Mouse (Mus musculus) limb, embryonic 12.5 days (tissue): ENCODE measurements around the gene Ankrd22. TPM values are rescaled to one million over a fixed set of nuclear protein-coding genes. Genes with fewer than 3 reads are reported as not detected.

Source experiments
- ATAC-seq: fragments of 200-750 bp; cut with Nextera tagmentation; 2 replicates; pipeline ENCODE4 v1.8.0; 2017; ENCODE audit warnings: low read depth, moderate TSS enrichment; ENCODE audit not compliant: insufficient number of reproducible peaks, insufficient read depth, low FRiP score, low TSS enrichment
- H3K27ac ChIP-seq: fragments of 300-500 bp; sonication (generic); 2 replicates; pipeline ENCODE4 v1.5.1; 2016; ENCODE audit warnings: mild to moderate bottlenecking, moderate library complexity
- H3K27me3 ChIP-seq: fragments of 300-500 bp; sonication (generic); 2 replicates; pipeline ENCODE4 v1.6.1; 2016; ENCODE audit warnings: mild to moderate bottlenecking, moderate library complexity
- H3K36me3 ChIP-seq: fragments of 300-500 bp; sonication (generic); 2 replicates; pipeline ENCODE4 v1.6.1; 2016; ENCODE audit warnings: mild to moderate bottlenecking, moderate library complexity
- H3K4me1 ChIP-seq: fragments of 300-500 bp; sonication (generic); replicated peaks from 2 replicates; pipeline ENCODE4 v1.6.1; 2016
- H3K4me2 ChIP-seq: fragments of 300-500 bp; sonication (generic); 2 replicates; pipeline ENCODE4 v1.6.1; 2016; ENCODE audit warnings: mild to moderate bottlenecking, moderate library complexity
- H3K4me3 ChIP-seq: fragments of 300-500 bp; sonication (generic); replicated peaks from 2 replicates; pipeline ENCODE4 v1.5.1; 2016; ENCODE audit warnings: mild to moderate bottlenecking
- H3K9ac ChIP-seq: fragments of 300-500 bp; sonication (generic); replicated peaks from 2 replicates; pipeline ENCODE4 v1.6.1; 2016; ENCODE audit warnings: mild to moderate bottlenecking, moderate library complexity
- H3K9me3 ChIP-seq: fragments of 300-500 bp; sonication (generic); 2 replicates; pipeline ENCODE4 v1.6.1; 2016; ENCODE audit warnings: mild to moderate bottlenecking, moderate library complexity
- WGBS: fragments of 180-500 bp; shearing (Covaris S2); methylation state at CpG from one replicate; pipeline ENCODE4 v1.1.7; 2016; 5-methylcytosine and 5-hydroxymethylcytosine counted together
- polyA plus RNA-seq: library from polyadenylated mRNA; unstranded; fragments of >200 nt; fragmentation: Nextera tagmentation; extraction: Ambion mirVana; gene quantifications from 2 replicates; pipeline ENCODE4 v1.2.1, GENCODE M21; 2016

The Ankrd22 gene
- polyA plus RNA-seq, 1 experiment from 2014 or later: 0.26 TPM

DNA sequence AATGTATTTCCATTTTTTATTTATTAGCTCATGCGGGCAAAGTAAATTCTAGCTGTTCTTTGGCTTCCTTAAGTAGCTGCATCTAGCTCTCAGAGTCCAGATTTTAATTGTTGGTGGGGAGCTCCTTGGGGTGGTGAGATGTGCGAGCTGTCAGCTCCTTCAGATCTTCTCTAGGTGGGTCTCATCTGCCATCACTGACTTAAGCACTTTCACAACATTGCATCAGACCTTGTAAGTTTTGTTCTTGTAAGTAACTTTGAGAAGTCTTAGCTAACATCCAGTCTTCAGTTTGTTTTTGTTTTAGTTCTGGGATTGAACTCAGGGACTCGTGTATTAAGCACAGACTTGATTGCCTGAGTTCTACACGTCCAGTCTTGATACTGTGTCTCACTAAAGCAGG lies 33.0 kb upstream of the Ankrd22 start:
- H3K9ac ChIP-seq: no peak overlapping the region
- H3K9me3 ChIP-seq: no peaks in the 10 kb centered on the region
- H3K4me3 ChIP-seq: no peak overlapping the region
- WGBS: 72% methylated on average over 4 of the region's 4 CpGs
- no peak overlapping the region for H3K27ac ChIP-seq
- H3K27me3 ChIP-seq: no peaks in the 10 kb centered on the region
- ATAC-seq: no peak
- H3K36me3 ChIP-seq: no peaks in the 10 kb centered on the region
- H3K4me2 ChIP-seq: no peak overlapping the region
- H3K4me1 ChIP-seq: peaks cover 19% of the 10 kb centered on the region

DNA sequence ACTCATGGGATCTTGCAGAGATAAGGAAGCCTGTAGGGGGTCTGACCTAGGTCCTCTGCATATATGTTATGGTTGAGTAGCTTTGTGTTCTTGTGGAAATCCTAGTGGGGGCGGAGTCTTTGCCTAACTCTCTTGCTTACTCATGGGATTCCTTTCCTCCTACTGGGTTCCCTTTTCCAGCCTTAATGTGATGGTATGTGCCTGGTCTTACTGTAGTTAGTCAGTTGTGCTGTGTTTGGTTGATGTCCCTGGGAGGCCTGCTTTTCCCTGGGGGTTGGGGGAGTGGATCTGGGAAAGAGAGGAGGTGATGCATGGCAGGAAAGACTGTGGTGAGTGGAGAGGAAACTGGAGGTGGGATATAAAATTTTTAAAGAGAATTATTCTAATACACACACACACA lies 32.2 kb upstream of the Ankrd22 start:
- H3K27ac ChIP-seq: no peak overlapping the region
- H3K4me3 ChIP-seq: no peak overlapping the region
- no peaks in the 10 kb centered on the region for H3K27me3 ChIP-seq
- H3K9me3 ChIP-seq: no peaks in the 10 kb centered on the region
- H3K4me2 ChIP-seq: no peak overlapping the region
- no peak for ATAC-seq
- 93% methylated on average over 1 of the region's 1 CpGs for WGBS
- no peak overlapping the region for H3K9ac ChIP-seq
- peaks cover 26% of the 10 kb centered on the region for H3K4me1 ChIP-seq
- H3K36me3 ChIP-seq: no peaks in the 10 kb centered on the region

DNA sequence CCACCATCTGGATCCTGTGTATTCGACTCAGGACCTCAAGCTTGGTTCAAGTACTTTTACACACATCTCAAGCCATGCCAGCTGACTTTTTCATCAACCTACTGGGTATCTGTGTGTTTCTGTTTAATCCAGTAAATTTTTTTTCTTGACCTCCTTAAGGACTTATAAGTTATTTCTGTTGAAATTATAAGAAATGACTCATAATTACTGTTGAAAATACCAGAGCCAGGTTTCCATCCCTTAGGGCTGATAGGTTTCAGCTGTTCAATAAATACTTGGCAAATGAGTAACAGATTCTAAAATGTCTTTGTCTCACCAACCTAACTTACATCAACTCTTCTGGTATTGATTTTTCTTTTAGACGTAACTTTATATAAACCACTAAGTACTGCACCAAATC lies 29.2 kb upstream of the Ankrd22 start:
- Histone ChIP-seq H3K36me3 (no peaks in the 10 kb centered on the region), H3K9me3 (no peaks in the 10 kb centered on the region), H3K4me2 (peak overlapping the region; percentile 93; the same call in 1 of the 2 replicates), H3K27ac (0 out of 2 replicates have a peak overlapping the region, but pooled peaks have one; percentile 4), H3K4me3 (no peak overlapping the region), H3K9ac (no peak overlapping the region), H3K4me1 (peaks cover 32% of the 10 kb centered on the region), H3K27me3 (peaks cover 10% of the 10 kb centered on the region; the same call in 1 of the 2 replicates)
- ATAC-seq: no peak; the same call in 1 of the 2 replicates
- WGBS: 5% methylated on average over 2 of the region's 2 CpGs

DNA sequence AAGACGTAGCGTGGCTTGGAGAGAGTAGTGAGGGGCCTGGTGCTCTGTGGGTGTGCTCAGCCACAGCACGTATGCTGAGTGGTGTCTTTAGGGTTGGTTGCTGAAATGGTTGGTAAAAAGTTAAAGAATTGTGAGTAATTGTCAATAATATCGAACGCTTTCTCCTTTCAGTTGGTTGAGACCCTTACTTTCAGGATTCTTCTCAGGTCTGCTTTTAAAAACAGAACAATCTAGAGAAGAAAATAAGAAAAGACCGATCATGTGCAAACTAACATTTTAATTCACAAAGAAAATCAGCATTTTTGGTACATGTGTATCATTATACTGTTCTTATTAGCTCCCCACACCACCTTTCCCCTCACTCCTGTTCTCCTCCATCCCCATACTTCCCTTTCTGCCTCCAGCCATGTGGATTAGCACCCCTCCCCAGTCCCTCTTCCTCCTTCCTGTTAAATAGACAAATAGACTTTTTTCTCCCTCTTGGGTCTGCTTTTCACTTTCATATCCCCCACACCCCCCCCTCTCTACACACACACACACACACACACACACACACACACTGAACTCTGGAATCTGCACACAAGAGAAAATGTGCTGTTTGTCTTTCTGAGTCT lies 28.4 kb upstream of the Ankrd22 start:
- peaks cover 10% of the 10 kb centered on the region; the same call in 1 of the 2 replicates for H3K27me3 ChIP-seq
- peak overlapping the region; percentile 93 for H3K4me2 ChIP-seq
- no peak overlapping the region for H3K9ac ChIP-seq
- no peaks in the 10 kb centered on the region for H3K36me3 ChIP-seq
- WGBS: 72% methylated on average over 6 of the region's 6 CpGs
- no peak overlapping the region for H3K27ac ChIP-seq
- H3K4me1 ChIP-seq: peaks cover 29% of the 10 kb centered on the region
- no peak for ATAC-seq
- no peaks in the 10 kb centered on the region for H3K9me3 ChIP-seq
- H3K4me3 ChIP-seq: peak overlapping the region; percentile 75

DNA sequence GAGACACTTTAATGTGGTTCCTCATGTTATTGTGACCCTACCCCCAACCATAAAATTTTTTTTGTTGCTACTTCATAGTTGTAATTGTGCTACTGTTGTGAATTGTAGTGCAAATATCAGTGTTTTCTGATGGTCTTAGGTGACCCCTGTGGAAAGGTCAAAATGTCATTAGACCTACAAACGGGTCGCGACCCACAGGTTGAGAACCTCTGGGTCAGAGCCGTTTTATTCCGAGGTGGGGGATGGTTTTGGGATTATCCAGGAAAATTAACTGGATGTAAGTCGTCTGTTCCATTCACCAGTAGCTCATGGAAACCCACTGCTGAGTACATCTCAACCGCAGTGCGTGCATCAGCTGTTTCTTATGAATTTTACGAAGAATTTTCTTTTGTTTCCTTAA lies 27.8 kb upstream of the Ankrd22 start:
- Histone ChIP-seq H3K27ac (no peak overlapping the region), H3K27me3 (peaks cover 10% of the 10 kb centered on the region; the same call in 1 of the 2 replicates), H3K4me2 (peak overlapping the region; percentile 93), H3K36me3 (no peaks in the 10 kb centered on the region), H3K4me1 (peaks cover 29% of the 10 kb centered on the region), H3K9me3 (no peaks in the 10 kb centered on the region), H3K9ac (no peak overlapping the region), H3K4me3 (peak overlapping the region; percentile 75)
- WGBS: 35% methylated on average over 9 of the region's 9 CpGs
- ATAC-seq: no peak

DNA sequence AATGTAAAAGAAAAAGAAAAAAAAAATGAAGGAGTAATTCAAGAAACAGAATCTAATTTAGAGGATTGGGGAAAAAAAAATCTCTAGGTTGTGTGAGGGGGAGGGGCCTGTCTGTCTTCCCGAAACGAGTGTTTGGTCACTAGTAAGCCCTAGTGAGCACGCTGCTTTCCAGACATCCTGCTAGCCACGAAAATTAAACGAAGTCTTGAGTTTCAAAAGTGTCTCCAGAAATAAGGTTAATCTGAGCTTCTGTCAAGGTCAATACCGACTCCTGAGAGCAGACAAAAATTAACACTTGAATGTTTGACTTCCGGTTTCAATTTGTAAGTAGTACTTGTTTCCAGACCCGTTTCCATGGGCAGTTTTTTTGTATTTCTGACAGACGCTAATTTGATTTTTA lies 27.3 kb upstream of the Ankrd22 start:
- no peaks in the 10 kb centered on the region for H3K9me3 ChIP-seq
- H3K27ac ChIP-seq: no peak overlapping the region
- H3K4me3 ChIP-seq: peak overlapping the region; percentile 75
- peaks cover 27% of the 10 kb centered on the region for H3K4me1 ChIP-seq
- peak overlapping the region; percentile 93 for H3K4me2 ChIP-seq
- H3K36me3 ChIP-seq: no peaks in the 10 kb centered on the region
- no peak for ATAC-seq
- WGBS: 3% methylated on average over 9 of the region's 9 CpGs
- H3K27me3 ChIP-seq: peaks cover 10% of the 10 kb centered on the region; the same call in 1 of the 2 replicates
- H3K9ac ChIP-seq: no peak overlapping the region

DNA sequence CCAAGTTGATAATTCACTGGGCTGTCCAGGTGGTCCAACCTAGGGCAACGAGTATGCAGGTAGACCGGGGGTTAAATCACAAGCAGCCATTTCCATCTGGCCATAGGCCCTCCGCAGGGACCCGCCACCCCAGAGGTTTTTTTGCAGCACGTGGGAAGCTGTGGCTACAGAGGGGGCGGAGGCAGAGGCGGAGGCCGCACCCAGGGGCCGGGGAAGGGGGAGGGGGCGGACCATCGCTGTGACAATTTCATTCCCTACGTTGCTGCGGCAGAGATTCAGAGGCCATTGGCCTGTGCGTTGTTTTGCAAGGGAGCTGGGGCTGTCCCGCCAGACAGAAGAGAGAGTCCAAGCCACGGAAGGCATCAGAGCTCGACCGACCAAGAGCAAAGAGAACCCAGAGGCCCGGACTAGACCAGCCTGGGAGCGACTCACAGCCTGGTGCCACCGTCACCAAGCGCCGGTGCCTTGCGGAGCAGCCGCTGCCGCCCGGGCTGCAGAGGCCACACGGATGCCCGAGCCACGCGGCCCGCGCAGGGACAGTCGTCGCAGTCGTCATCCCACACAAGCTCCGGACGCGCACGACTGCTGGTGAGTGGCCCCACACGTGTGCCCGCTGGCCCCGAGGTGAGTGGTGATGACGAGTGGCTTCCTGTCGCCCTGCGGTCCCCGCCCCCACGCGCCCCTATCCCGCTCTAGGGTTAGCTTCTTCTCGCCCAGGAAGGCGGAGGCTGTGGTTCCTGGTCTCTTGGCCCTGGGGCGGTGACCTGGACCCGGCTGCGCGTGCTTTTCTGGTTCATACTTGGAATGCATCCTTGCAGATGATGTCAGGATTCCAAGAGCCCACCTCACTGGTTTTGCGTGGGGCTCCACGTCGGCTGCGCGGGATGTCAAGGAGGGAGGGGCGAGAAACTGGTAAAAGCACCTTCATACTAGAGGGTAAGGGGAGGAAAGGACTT lies 26.4 kb upstream of the Ankrd22 start, which contains the start of gene Stambpl1:
Gene Stambpl1, plus strand, starts transcription at position 222 of the 956 bp plus-strand sequence.
- no peaks in the 10 kb centered on the region for H3K9me3 ChIP-seq
- peaks cover 10% of the 10 kb centered on the region; the same call in 1 of the 2 replicates for H3K27me3 ChIP-seq
- WGBS: under 1% methylated on average over 62 of the region's 62 CpGs
- peak within 1 kb of the TSS; percentile 59; the same call in 1 of the 2 replicates for H3K27ac ChIP-seq
- no peaks in the 10 kb centered on the region for H3K36me3 ChIP-seq
- peak within 1 kb of the TSS; percentile 75 for H3K4me3 ChIP-seq
- peak; percentile 69 for ATAC-seq
- peaks cover 24% of the 10 kb centered on the region for H3K4me1 ChIP-seq
- H3K9ac ChIP-seq: peak within 1 kb of the TSS; percentile 69
- H3K4me2 ChIP-seq: peak within 1 kb of the TSS; percentile 93

DNA sequence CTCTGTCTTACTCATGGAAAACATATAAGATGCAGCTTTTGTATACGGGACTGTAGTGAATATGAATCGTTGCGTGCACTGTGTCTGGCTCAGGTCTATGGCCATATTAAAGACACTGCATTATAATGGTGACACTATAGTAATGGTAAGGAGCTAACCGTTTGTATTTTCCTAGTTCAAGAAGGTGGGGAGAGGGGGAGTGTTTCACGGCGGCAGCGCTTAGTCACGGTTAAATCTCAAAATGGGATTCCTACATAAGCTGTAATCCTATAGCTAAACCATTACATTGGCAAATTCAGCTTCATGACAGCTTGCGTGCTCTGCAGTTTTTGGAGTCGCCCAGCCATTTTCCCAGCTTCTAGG lies 25.8 kb upstream of the Ankrd22 start:
- Histone ChIP-seq H3K4me2 (peak overlapping the region; percentile 93), H3K4me3 (peak overlapping the region; percentile 75), H3K27me3 (peaks cover 10% of the 10 kb centered on the region; the same call in 1 of the 2 replicates), H3K27ac (no peak overlapping the region), H3K4me1 (peaks cover 24% of the 10 kb centered on the region), H3K9ac (peak overlapping the region; percentile 69; the same call in 1 of the 2 replicates), H3K36me3 (no peaks in the 10 kb centered on the region), H3K9me3 (no peaks in the 10 kb centered on the region)
- WGBS: 23% methylated on average over 10 of the region's 10 CpGs
- ATAC-seq: no peak

DNA sequence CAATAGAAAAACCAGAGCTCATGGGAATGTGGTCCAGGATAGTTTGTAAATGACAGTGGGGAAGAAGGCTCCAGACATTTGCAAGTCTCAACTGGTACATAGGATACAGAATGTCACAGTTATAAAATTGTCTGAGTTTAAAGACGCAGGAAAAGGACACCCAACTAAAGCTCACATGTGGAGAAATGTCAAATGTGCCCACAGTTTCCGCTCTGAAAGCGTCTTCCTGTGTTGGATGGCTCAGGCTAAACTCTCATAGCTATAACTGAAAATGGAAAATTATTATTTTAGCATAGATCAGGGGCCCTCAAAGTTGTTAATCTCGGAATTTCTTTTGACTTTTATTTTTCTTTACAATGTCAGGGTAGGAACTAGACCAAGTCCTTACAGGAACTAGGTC lies 21.0 kb upstream of the Ankrd22 start:
- no peak overlapping the region for H3K4me3 ChIP-seq

DNA sequence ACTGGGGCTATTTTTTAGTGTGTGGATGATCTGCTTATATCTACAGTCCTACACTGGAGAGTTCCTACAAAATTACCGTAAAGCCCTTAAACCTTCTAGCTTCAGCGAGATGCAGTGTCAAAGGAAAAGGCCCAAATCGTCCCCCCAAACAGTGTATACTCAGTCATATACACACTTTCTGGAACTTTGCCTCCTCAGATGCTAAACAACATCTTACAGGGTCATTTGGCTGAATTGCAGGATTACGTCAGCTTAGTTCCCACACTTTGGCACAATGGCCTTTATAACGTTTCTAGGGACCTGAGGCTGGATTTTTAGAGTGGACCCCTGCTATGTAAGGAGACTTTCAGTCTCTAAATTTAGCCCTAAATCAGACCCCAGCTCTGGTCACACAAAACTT lies 16.6 kb upstream of the Ankrd22 start:
- 67% methylated on average over 5 of the region's 5 CpGs for WGBS

More for the DNA sequence above, 21.0 kb upstream of the Ankrd22 start:
- H3K4me1 ChIP-seq: 0 out of 2 replicates have a peak, but pooled peaks cover 4% of the 10 kb centered on the region
- ATAC-seq: no peak
- H3K36me3 ChIP-seq: no peaks in the 10 kb centered on the region
- peaks cover 10% of the 10 kb centered on the region; the same call in 1 of the 2 replicates for H3K27me3 ChIP-seq
- WGBS: 90% methylated on average over 4 of the region's 4 CpGs
- no peak overlapping the region for H3K9ac ChIP-seq
- no peak overlapping the region for H3K4me2 ChIP-seq
- H3K9me3 ChIP-seq: no peaks in the 10 kb centered on the region
- H3K27ac ChIP-seq: no peak overlapping the region

DNA sequence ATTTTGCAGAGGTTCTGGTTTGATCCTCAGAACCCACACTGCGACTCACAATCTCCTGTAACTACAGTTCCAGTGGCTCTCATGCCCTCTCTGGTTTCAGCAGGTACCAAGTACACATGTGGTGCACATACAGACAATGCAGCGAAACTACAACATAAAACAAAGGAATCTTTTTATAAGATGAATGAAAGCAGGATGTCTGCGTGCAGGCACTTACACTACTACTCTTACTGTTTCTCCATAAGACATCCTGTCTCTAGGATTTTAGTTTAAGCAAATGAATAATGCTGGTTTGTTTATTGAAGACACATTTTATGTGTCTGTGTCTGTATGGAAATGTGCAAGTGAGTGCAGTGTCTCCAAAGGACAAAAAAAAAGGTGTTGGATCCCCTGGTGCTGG lies 15.4 kb upstream of the Ankrd22 start:
- H3K4me1 ChIP-seq: no peaks in the 10 kb centered on the region; the same call in 1 of the 2 replicates
- H3K9me3 ChIP-seq: no peaks in the 10 kb centered on the region
- no peak overlapping the region for H3K9ac ChIP-seq
- WGBS: 72% methylated on average over 3 of the region's 3 CpGs
- no peaks in the 10 kb centered on the region for H3K27me3 ChIP-seq
- H3K4me3 ChIP-seq: no peak overlapping the region
- H3K4me2 ChIP-seq: no peak overlapping the region
- no peaks in the 10 kb centered on the region for H3K36me3 ChIP-seq
- ATAC-seq: no peak
- no peak overlapping the region for H3K27ac ChIP-seq

More for the DNA sequence above, 16.6 kb upstream of the Ankrd22 start:
- H3K4me3 ChIP-seq: no peak overlapping the region
- no peak overlapping the region for H3K27ac ChIP-seq
- H3K27me3 ChIP-seq: no peaks in the 10 kb centered on the region
- no peaks in the 10 kb centered on the region for H3K4me1 ChIP-seq
- H3K4me2 ChIP-seq: no peak overlapping the region
- no peak overlapping the region for H3K9ac ChIP-seq
- no peaks in the 10 kb centered on the region for H3K36me3 ChIP-seq
- H3K9me3 ChIP-seq: no peaks in the 10 kb centered on the region
- no peak for ATAC-seq
